Mouse (Mus musculus) adrenal gland, adult (tissue): ENCODE results near the gene Cacna1s.

Experiments
- DNase-seq, 2 experiments: peaks; one replicate each; pipeline ENCODE4 v3.0.0; 2022 to 2023; ENCODE audit warnings: low spot score in 1 of 2; ENCODE audit not compliant: inconsistent age in 2 of 2

Gene Cacna1s

DNA sequence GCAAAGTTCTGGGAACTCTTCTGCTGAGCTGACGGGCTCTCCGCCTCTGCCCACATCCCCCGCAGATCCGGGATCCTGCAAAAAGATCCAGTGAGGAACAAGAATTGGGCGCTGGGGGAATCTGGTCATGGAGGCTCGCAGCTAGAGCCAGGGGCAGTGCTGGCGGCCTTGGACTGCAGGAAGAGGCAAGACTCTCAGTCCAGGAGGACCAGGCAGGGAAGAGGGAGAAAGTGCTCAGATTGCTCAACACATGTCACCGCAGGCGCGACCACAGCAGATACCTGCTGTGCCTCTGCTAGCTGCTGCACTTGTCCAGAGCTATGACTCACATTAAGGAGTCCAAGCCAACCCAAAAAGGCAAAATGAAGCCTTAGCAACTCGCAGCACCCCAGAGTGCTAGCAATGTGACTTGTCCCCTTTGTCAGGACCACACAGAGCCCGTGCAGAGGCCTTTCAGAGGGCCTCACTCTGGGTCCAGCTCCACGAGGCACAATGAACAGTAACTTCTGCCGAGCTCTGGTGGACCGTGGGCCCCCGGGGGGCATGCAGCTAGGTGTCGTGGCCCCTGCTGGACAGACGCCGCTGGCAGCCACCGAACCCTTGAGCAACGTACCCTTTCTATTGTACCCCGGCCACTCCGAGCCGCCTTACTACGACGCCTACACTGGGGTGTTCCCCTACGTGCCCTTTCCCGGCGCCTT lies 2.1 kb upstream of the Cacna1s start, which contains the start of gene Ascl5:
TSS of gene Ascl5 (plus strand) at position 493 of the 701 bp plus-strand sequence.
- peak in 1 of 2 experiments; percentile 43 for DNase-seq

DNA sequence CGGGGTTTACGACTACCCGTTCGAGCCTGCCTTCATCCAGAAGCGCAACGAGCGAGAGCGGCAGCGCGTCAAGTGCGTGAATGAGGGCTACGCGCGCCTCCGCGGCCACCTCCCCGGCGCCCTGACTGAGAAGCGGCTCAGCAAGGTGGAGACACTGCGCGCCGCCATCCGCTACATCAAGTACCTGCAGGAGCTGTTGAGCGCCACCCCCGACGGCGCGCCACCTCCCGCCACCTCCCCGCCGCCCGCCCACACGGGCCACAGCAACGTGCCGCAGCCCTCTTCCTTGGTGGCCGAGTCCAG lies 1.6 kb upstream of the Cacna1s start:
- peak in 1 of 2 experiments; percentile 14 for DNase-seq

DNA sequence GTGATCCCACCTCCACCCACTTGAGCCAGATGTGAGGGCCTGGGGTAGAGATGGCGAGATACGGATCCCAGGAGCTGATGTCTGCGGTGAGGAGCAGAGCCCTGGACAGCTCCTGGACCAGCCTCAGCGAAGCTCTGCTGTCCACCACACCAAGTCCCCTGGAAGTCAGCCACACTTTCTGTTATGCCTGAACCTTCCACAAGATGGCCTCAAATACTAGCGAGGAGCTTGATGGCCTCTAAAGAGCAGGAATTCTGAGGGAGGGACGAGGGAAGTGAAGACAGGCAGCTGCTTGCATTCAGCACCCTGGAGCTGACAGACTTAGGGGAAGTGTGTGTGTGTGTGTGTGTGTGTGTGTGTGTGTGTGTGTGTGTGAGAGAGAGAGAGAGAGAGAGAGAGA lies 1.1 kb upstream of the Cacna1s start:
- peak; percentile 63 to 90 for DNase-seq

- DNase-seq = no peak
Observed at GRCm38 (mm10) chr1:136055771-136056170, 3.2 kb downstream of the Cacna1s start.

- DNase-seq = no peak
Observed at GRCm38 (mm10) chr1:136058594-136058993, 6.0 kb downstream of the Cacna1s start.

- peak; percentile 41 to 84 for DNase-seq
Observed at GRCm38 (mm10) chr1:136061041-136061789, 8.7 kb downstream of the Cacna1s start.

GRCm38 (mm10) chr1:136061790-136062141 lies 9.2 kb downstream of the Cacna1s start:
- no peak for DNase-seq

- DNase-seq = no peak
Observed at GRCm38 (mm10) chr1:136063991-136064390, 11.4 kb downstream of the Cacna1s start.

- no peak for DNase-seq
Observed at GRCm38 (mm10) chr1:136066621-136067020, 14.1 kb downstream of the Cacna1s start.

GRCm38 (mm10) chr1:136067579-136067978 lies 15.0 kb downstream of the Cacna1s start:
- DNase-seq = peak in 1 of 2 experiments; percentile 11

- DNase-seq = peak; percentile 43 to 81
Observed at GRCm38 (mm10) chr1:136076086-136076485, 23.5 kb downstream of the Cacna1s start.

DNA sequence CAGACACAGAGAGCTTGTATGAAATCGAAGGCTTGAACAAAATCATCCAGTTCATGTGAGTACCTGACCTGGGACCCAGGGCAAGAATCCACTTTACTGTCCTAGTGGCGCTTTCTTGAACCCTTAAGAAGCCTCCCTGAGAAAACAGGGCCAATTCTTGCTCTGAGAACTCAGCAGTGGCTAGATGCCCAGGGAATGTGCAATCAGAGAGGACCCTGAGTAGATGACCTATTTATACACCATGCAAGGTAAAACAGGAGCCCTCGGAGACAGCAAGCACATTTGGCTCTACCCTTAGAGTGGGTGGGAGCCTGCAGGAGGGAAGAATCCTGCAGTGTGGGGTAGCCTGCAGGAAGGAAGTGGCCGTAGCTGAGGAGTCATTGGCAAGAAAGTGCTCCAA lies 25.1 kb downstream of the Cacna1s start:
- DNase-seq = peak in 1 of 2 experiments; percentile 34

GRCm38 (mm10) chr1:136081161-136081560 lies 28.6 kb downstream of the Cacna1s start:
- no peak for DNase-seq

DNA sequence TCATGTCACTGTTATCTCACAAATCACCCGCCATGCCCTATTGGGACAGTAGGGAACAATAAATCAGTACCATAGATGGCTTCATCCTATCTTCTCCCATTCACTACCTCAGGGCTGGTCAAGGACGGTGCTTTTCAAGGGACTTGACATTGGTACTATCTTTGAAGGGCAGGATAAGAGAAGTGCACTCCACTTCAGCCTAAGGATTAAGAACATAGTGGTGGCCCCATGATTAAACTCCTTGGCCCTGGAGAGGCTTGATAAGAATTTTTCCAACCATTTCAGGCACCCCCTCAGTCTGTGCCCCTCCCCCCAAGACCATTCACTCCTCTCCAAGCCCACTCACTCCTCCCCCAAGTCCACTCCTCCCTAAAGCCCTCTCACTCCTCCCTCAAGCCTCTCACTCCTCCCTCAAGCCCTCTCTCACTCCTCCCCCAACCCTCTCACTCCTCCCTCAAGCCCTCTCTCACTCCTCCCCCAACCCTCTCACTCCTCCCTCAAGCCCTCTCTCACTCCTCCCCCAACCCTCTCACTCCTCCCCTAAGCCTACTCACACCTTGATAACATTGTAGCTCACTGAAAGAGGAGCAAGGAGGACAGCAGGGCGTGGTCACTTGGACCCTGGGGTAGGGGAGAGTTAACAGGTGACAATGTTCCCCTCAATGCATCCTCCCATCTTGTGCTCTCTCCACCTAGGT lies 33.6 kb downstream of the Cacna1s start:
- peak in 1 of 2 experiments; percentile 11 for DNase-seq

DNA sequence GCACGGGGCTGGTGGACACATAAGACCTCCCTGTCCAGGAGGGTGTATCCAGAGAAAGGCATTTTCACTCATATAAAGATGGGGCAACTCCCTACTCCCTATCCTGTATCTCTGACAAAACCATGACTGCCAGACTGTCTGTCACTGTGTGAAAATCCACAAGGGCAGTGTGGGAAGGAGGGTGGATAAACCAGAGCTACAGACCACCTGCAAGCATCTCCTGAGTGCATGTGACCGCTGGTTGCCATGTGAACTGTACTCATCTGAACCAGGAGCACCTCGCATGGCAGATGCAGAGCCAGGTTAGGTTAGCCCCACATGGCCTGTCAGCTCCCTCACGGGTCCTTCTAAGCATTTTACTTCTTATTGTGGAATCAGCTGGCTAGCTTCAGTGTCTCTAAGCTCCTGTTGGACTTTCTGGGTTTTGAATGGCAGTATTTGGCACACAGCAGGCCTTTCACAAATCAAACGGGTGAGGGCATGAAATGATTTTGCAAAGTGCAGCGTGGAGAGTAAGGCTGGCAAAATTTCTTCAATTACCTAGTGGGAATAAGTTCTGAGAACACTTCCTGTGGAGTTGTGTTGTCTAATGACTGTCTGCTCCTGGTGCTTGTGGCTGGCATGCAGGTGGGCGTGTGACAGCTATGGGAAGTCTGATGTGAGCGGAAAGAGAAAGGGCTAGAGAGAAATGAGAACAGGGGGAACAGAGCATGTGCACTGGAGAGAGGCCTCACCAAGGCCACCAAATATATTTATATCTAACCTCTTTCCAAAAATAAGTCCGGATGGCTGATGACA lies 37.0 kb downstream of the Cacna1s start:
- DNase-seq = peak in 1 of 2 experiments; percentile 61

DNA sequence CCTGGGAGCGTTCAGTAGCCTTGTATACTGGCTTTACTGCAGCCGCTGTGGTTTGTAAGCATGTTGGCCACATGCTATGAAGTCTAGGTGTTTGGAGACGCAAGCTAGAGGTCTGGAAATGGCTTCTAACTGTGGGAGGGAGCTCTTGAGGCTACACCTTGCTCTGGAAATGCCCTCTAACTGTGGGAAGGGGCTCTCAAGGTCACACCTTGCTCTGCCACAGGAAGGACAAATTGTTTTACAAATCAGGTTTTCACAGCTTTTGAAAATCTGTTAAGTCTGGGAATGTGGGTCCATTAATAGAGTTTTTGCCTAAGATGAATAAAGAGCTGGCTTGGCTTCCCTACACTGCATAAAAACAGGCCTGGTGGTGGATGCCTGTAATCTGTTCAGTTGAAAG lies 41.2 kb downstream of the Cacna1s start:
- DNase-seq = no peak

DNA sequence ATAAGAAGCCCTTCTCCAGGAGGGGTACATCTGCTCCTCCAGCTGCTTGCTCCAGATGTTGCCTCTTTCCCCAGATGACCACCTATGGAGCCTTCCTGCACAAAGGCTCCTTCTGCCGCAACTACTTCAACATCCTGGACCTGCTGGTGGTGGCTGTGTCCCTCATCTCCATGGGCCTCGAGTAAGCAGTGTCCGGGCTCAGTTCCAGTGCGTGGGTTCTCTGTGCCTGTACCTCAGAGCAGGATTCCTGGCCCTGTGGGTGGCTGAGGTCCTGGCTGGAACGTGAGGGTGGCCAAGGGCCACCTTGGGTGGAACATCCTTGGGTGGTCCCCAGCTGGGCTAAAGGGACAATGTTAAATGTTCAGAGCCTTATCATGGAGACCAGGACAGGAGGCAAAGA lies 42.3 kb downstream of the Cacna1s start:
- no peak for DNase-seq

DNA sequence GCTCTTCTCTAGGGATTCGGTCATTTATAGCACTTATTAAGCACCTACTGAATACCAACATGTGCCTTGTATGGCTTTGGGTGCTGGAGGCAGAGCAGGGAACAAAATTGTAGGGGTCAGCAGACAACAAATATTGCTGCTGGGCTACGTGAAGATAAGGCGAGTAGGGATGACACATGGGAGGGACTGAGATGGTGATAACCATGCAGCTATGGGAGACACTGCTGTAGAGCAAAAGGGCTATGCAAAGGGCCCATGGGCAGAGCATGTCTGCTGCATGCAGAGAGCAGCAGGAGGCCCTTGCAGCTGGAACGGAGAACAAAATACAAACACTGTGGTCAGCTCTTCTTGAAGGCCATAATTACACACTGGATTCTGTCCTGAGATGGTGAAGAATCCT lies 49.5 kb downstream of the Cacna1s start:
- DNase-seq = no peak

DNA sequence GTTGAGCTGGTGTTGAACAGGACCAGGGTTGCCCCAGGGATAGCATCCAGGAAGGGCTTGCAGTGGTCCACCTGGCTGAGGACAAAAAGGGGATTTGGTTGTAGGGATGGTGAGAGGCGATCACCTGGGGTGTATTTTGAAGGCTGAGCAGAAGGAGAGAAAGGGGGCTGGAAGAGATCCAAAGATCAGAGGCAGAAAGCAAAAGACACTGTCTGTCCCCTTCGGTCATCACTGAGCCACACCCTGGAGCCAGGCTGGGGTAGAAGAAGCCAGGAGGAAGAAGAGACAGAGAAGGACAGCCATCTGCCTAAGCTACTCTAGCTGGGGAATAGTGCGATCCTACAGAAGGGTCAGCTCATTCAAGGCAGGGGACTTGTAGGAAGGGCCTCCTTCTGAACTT lies 50.0 kb downstream of the Cacna1s start:
- no peak for DNase-seq

GRCm38 (mm10) chr1:136102981-136103380 lies 50.4 kb downstream of the Cacna1s start:
- DNase-seq = no peak

DNA sequence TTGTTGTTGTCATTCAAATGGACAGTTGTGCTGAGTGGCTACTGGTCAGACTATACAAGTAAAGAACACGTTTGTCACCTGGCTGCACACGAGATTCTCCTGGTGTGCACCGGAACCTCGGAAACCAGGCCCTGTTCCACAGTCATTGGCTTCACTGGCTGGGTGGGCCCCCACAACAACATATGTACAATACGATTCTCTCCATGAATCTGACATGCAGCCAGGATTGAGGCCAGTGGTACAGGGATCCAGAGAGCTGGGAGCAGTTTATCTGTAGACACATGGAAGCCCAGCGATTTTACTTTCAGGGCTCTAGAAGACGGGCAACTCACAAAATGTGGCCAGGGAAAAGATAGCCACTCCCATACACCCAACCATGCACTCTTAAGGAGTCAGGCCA lies 51.1 kb downstream of the Cacna1s start:
- no peak for DNase-seq
